Mouse (Mus musculus): ENCODE measurements at regions not wholly inside any gene's neighbourhood (a gene's known extent, or its start where the extent isn't known, plus 50 kb on each side); places are given as distances from the start of the nearest gene placed in this dataset.

DNA sequence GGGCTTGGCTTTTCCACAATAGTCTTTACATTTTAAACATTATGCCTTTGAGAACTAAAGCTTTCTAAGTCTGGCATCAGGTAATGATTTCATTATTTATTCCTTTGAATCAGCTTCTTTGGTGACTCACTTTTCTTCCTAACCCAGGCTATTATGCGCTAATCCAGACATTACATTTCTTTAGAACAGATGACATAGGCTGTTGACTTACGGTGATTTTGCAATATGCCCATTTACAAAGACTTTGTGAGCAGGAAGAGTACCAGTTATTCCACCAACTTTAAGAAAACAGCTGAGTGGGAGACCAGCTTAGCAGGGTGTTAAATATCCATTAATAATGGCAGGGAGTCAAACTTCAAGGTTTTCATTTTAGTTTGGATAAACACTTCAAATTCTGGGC lies 459.6 kb downstream of the Gm10295 start:
- no peak for TF ChIP-seq POLR2A (IDR thresholded peaks at IDR 0.05; ENCODE audit: insufficient read depth, low read depth, low read length)
- no peak for TF ChIP-seq CTCF (IDR thresholded peaks at IDR 0.05; ENCODE audit: insufficient read depth, low read depth, low read length)
